Mouse (Mus musculus) kidney, embryonic 14.5 days (tissue): Measurements from ENCODE around the gene Adi1. TPM values are rescaled to one million over a fixed set of nuclear protein-coding genes. Genes with fewer than 3 reads are reported as not detected.

Source experiments
- ATAC-seq: fragments of 200-750 bp; cut with Nextera tagmentation; 2 replicates; pipeline ENCODE4 v1.8.0; 2017; ENCODE audit warnings: moderate number of reproducible peaks, mild to moderate bottlenecking, moderate TSS enrichment, moderate library complexity; ENCODE audit not compliant: low FRiP score, low TSS enrichment
- H3K27ac ChIP-seq: fragments of 300-500 bp; sonication (generic); 2 replicates; pipeline ENCODE4 v1.5.1; 2014; ENCODE audit warnings: low read depth, mild to moderate bottlenecking, low read length, moderate library complexity, mixed read lengths
- H3K27me3 ChIP-seq: fragments of 300-500 bp; sonication (generic); 2 replicates; pipeline ENCODE4 v1.6.1; 2014; ENCODE audit warnings: mild to moderate bottlenecking, low read length; ENCODE audit not compliant: control insufficient read depth, insufficient read depth
- H3K36me3 ChIP-seq: fragments of 300-500 bp; sonication (generic); 2 replicates; pipeline ENCODE4 v1.6.1; 2014; ENCODE audit warnings: low read length, mixed read lengths; ENCODE audit not compliant: control insufficient read depth, insufficient read depth
- H3K4me1 ChIP-seq: fragments of 300-500 bp; sonication (generic); 2 replicates; pipeline ENCODE4 v1.6.1; 2014; ENCODE audit warnings: low read length, mixed read lengths; ENCODE audit not compliant: control insufficient read depth, insufficient read depth
- H3K4me2 ChIP-seq: fragments of 300-500 bp; sonication (generic); replicated peaks from 2 replicates; pipeline ENCODE4 v1.6.1; 2014; ENCODE audit warnings: low read depth, mild to moderate bottlenecking, low read length
- H3K4me3 ChIP-seq: fragments of 300-500 bp; sonication (generic); 2 replicates; pipeline ENCODE4 v1.5.1; 2014; ENCODE audit warnings: mild to moderate bottlenecking, low read length
- H3K9ac ChIP-seq: fragments of 300-500 bp; sonication (generic); 2 replicates; pipeline ENCODE4 v1.6.1; 2014; ENCODE audit warnings: low read depth, mild to moderate bottlenecking, low read length, moderate library complexity
- H3K9me3 ChIP-seq: fragments of 300-500 bp; sonication (generic); 2 replicates; pipeline ENCODE4 v1.6.1; 2016; ENCODE audit warnings: low read length; ENCODE audit not compliant: control insufficient read depth
- WGBS: fragments of 180-500 bp; shearing (Covaris S2); extraction: QIAGEN DNeasy Blood & Tissue Kit; methylation state at CpG from one replicate; pipeline ENCODE4 v1.1.7; 2014; 5-methylcytosine and 5-hydroxymethylcytosine counted together
- microRNA-seq: library from miRNA; unstranded; fragments of <30 nt; microRNA quantifications from one replicate; pipeline ENCODE4, GENCODE M21; 2016
- polyA plus RNA-seq: library from polyadenylated mRNA; unstranded; fragments of >200 nt; fragmentation: Nextera tagmentation; extraction: Ambion mirVana; gene quantifications from 2 replicates; pipeline ENCODE4 v1.2.1, GENCODE M21; 2014

Gene Adi1
- polyA plus RNA-seq, 1 experiment from 2014 or later: 89.1 TPM

DNA sequence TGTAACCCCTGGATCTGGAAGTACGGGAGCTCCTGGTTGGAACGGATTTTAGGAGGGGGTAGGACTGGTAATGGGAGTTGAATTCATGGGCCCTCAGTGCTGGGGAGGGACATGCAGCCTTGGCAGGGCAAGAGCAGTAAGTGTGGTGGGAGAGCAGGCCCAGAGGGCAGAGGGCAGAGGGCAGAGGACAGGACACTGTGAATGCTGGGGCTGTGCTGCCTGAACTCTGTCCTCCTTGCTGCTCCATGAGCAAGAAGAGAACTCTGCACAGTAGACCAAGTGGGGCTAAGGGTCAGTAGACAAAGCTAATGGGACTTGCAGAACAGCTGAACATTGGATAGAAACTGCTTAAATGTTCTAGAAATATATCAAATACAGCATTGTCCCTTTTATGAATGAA, 43.1 kb downstream of the Adi1 start:
- WGBS: 92% methylated on average over 2 of the region's 2 CpGs
- no peaks in the 10 kb centered on the region for H3K27me3 ChIP-seq
- no peaks in the 10 kb centered on the region for H3K9me3 ChIP-seq
- H3K4me2 ChIP-seq: no peak overlapping the region
- no peak overlapping the region for H3K4me3 ChIP-seq
- H3K36me3 ChIP-seq: peaks cover 37% of the 10 kb centered on the region
- no peak overlapping the region for H3K9ac ChIP-seq
- H3K27ac ChIP-seq: no peak overlapping the region
- no peaks in the 10 kb centered on the region for H3K4me1 ChIP-seq
- ATAC-seq: no peak

DNA sequence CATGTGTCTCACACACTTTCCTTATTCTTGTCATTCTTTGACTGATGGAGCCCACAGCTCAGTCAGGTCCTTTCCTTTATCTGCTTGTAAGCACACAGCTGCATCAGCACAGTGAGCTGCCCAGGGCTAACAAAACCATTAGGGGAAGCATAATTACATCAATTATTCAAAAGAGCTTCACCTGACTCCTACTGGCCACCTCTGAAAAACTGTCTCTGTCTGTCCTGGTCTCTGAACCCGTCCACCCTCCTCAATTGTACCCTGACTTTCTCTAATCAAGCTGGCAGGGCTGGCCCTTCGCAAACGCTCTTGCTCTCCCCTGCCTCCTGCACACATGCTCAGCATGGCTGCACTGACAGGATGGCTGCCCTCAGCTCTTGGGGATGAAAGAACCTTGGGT, 49.3 kb downstream of the Adi1 start:
- Histone ChIP-seq H3K9me3 (no peaks in the 10 kb centered on the region), H3K4me3 (no peak overlapping the region), H3K27me3 (no peaks in the 10 kb centered on the region), H3K9ac (no peak overlapping the region), H3K27ac (no peak overlapping the region), H3K36me3 (peaks cover 27% of the 10 kb centered on the region), H3K4me1 (no peaks in the 10 kb centered on the region), H3K4me2 (no peak overlapping the region)
- no peak for ATAC-seq
- 88% methylated on average over 3 of the region's 3 CpGs for WGBS

DNA sequence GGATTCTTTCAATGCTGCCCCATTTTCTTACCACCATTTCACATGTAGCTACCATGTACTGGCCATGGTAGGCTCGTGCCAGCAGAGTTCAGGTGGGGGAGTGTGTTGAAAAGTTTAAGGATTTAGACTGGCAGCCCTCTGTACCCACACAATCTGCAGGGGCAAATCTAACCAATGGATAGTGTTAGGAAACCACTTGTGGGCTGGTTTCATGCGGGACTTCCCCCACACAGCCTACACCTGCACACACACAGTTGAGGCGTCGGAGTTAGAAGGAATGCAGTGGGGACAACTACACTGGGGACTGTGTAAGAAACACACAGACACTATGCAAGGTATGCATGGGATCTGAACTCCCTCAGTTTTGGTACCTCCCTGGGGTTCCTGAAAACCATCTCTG, 51.2 kb downstream of the Adi1 start:
- no peak overlapping the region for H3K9ac ChIP-seq
- H3K4me2 ChIP-seq: no peak overlapping the region
- H3K9me3 ChIP-seq: no peaks in the 10 kb centered on the region
- 89% methylated on average over 4 of the region's 4 CpGs for WGBS
- H3K27me3 ChIP-seq: no peaks in the 10 kb centered on the region
- H3K4me1 ChIP-seq: no peaks in the 10 kb centered on the region
- H3K4me3 ChIP-seq: no peak overlapping the region
- peaks cover 17% of the 10 kb centered on the region for H3K36me3 ChIP-seq
- no peak overlapping the region for H3K27ac ChIP-seq
- no peak for ATAC-seq

DNA sequence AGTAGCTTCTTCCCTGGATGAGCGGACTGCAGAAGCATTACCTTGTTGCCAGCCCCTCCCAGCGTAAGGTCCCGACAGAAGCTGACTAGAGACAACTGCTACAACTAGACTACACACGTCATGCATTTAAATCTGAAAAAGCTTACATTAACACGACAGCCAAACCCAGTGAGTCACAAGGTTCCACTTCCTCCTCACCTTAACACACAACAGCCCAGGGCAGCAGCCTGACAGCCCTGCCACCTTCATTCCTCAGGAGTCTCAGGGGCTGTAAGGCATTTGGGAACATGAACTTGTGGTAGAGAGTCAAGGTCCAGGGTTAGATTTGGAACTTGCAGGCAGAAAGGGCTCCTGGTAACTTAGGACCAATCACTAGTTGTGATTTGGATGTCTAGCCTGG, 52.0 kb downstream of the Adi1 start:
- no peaks in the 10 kb centered on the region for H3K9me3 ChIP-seq
- H3K9ac ChIP-seq: no peak overlapping the region
- 91% methylated on average over 5 of the region's 5 CpGs for WGBS

More for the DNA sequence above, 52.0 kb downstream of the Adi1 start:
- no peak for ATAC-seq
- Histone ChIP-seq H3K4me1 (no peaks in the 10 kb centered on the region), H3K27me3 (no peaks in the 10 kb centered on the region), H3K36me3 (peaks cover 9% of the 10 kb centered on the region; the same call in 1 of the 2 replicates), H3K4me3 (no peak overlapping the region), H3K4me2 (no peak overlapping the region), H3K27ac (no peak overlapping the region)

Small RNA genes within 50 kb of the gene (microRNA-seq; reads per million reads assigned to microRNA genes)
- not detected for gene Mir6937

Other genes starting within 250 kb of the Adi1 start
- 0.16 and 0.23 TPM in 2 replicates for gene Dcdc2c, start 122.8 kb upstream of the Adi1 start, polyA plus RNA-seq
- gene Allc, start 92.7 kb upstream of the Adi1 start, polyA plus RNA-seq: 0.14 TPM in 1 of 2 replicates, not detected in the other
- gene Colec11, start 51.9 kb upstream of the Adi1 start, polyA plus RNA-seq: 1.9 and 2.6 TPM in 2 replicates
- 959 and 1,233 TPM in 2 replicates for gene Rps7, start 39.3 kb upstream of the Adi1 start, polyA plus RNA-seq
- gene Rnaseh1, start 25.6 kb upstream of the Adi1 start, polyA plus RNA-seq: 27.5 and 31.6 TPM in 2 replicates
- 27.4 and 43.9 TPM in 2 replicates for gene Trappc12, start 75.2 kb downstream of the Adi1 start, polyA plus RNA-seq
- gene Eipr1, start 76.6 kb downstream of the Adi1 start, polyA plus RNA-seq: 33.4 and 36.1 TPM in 2 replicates